Mouse (Mus musculus) CH12.LX (cell line): ENCODE measurements around the gene Ampd3. TPM values are rescaled to one million over a fixed set of nuclear protein-coding genes. Genes with fewer than 3 reads are reported as not detected.

Source experiments
- DNase-seq: peaks from one replicate; pipeline ENCODE4 v3.0.0-alpha.2; 2013; ENCODE audit errors: extremely low read depth
- H3K27ac ChIP-seq: 2 replicates; pipeline ENCODE4 v1.5.1; 2012; ENCODE audit warnings: low read depth, mild to moderate bottlenecking, control low read depth, moderate library complexity; ENCODE audit not compliant: insufficient read depth
- H3K27me3 ChIP-seq: replicated peaks from 2 replicates; pipeline ENCODE3; 2012; ENCODE audit warnings: inconsistent platforms
- H3K36me3 ChIP-seq, 2 experiments: replicated peaks in 1 of 2; 2 replicates each; pipeline versions ENCODE3 to v1.6.1; 2012; ENCODE audit warnings: inconsistent platforms in 1 of 2, low read length in 1 of 2, mild to moderate bottlenecking in 1 of 2, mixed read lengths in 1 of 2, moderate library complexity in 1 of 2; ENCODE audit not compliant: control insufficient read depth in 1 of 2, insufficient read depth in 1 of 2
- H3K4me1 ChIP-seq, 2 experiments: 2 replicates each; pipeline ENCODE4 v1.6.1; 2012; ENCODE audit warnings: inconsistent platforms in 1 of 2, moderate library complexity in 1 of 2; ENCODE audit not compliant: insufficient read depth in 2 of 2, control insufficient read depth in 1 of 2
- H3K4me2 ChIP-seq: 2 replicates; pipeline ENCODE4 v1.6.1; 2012; ENCODE audit warnings: low read depth, mild to moderate bottlenecking, control low read depth; ENCODE audit not compliant: poor library complexity, insufficient read depth, severe bottlenecking
- H3K4me3 ChIP-seq, 3 experiments: fragments of 150-350 bp in 1 of 3; sonication (generic) in 1 of 3; replicated peaks in 1 of 3; 2 replicates each; pipeline versions ENCODE3 to v1.5.1; 2011 to 2012; ENCODE audit warnings: low read depth in 2 of 3, low read length in 2 of 3, mild to moderate bottlenecking in 2 of 3, moderate library complexity in 2 of 3, control low read depth in 1 of 3, improper control_type of control experiment in 1 of 3, inconsistent platforms in 1 of 3, mixed read lengths in 1 of 3; ENCODE audit not compliant: poor library complexity in 1 of 3
- H3K79me2 ChIP-seq: replicated peaks from 2 replicates; pipeline ENCODE4 v1.6.1; 2012; ENCODE audit warnings: mild to moderate bottlenecking, moderate library complexity; ENCODE audit not compliant: control insufficient read depth, poor library complexity, insufficient read depth, severe bottlenecking; ENCODE audit errors: extremely low read depth
- H3K9ac ChIP-seq: 2 replicates; pipeline ENCODE4 v1.6.1; 2012; ENCODE audit warnings: low read depth, mild to moderate bottlenecking, control low read depth, moderate library complexity; ENCODE audit not compliant: insufficient read depth
- H3K9me3 ChIP-seq: replicated peaks from 2 replicates; pipeline ENCODE3; 2012; ENCODE audit warnings: low read length, inconsistent platforms, mixed read lengths
- BHLHE40 ChIP-seq: IDR thresholded peaks from 2 replicates; pipeline ENCODE4 v1.6.1; 2011; ENCODE audit warnings: mild to moderate bottlenecking, low read depth, low read length, improper control_type of control experiment
- CHD1 ChIP-seq: IDR thresholded peaks from 2 replicates; pipeline ENCODE4 v1.6.1; 2012; ENCODE audit warnings: low read depth, low read length, improper control_type of control experiment, inconsistent platforms
- CHD2 ChIP-seq: IDR thresholded peaks from 2 replicates; pipeline ENCODE4 v1.6.1; 2011; ENCODE audit warnings: low read length, improper control_type of control experiment
- CTCF ChIP-seq, 2 experiments: IDR thresholded peaks in 1 of 2; conservative IDR thresholded peaks in 1 of 2; 2 replicates each; pipeline ENCODE4 v1.5.1; 2011 to 2012; ENCODE audit warnings: low read depth in 2 of 2, low read length in 2 of 2, improper control_type of control experiment in 1 of 2, inconsistent platforms in 1 of 2, mild to moderate bottlenecking in 1 of 2, moderate library complexity in 1 of 2
- E2F4 ChIP-seq: IDR thresholded peaks from 2 replicates; pipeline ENCODE4 v1.6.1; 2011; ENCODE audit warnings: low read depth, low read length, improper control_type of control experiment; ENCODE audit not compliant: insufficient replicate concordance
- ELF1 ChIP-seq: IDR thresholded peaks from 2 replicates; pipeline ENCODE4 v1.6.1; 2014; ENCODE audit warnings: low read depth, mild to moderate bottlenecking, inconsistent platforms, low read length, improper control_type of control experiment
- EP300 ChIP-seq: IDR thresholded peaks from 2 replicates; pipeline ENCODE4 v1.6.1; 2011; ENCODE audit warnings: low read length, improper control_type of control experiment
- GABPA ChIP-seq: IDR thresholded peaks from 2 replicates; pipeline ENCODE4 v1.6.1; 2012; ENCODE audit warnings: low read depth, low read length, improper control_type of control experiment, inconsistent platforms; ENCODE audit not compliant: insufficient replicate concordance
- HCFC1 ChIP-seq: IDR thresholded peaks from 2 replicates; pipeline ENCODE4 v1.6.1; 2012; ENCODE audit warnings: low read depth, mild to moderate bottlenecking, inconsistent platforms, low read length, improper control_type of control experiment
- JUN ChIP-seq: IDR thresholded peaks from 2 replicates; pipeline ENCODE4 v1.6.1; 2011; ENCODE audit warnings: low read depth, mild to moderate bottlenecking, low read length, improper control_type of control experiment, moderate library complexity; ENCODE audit not compliant: insufficient read depth
- KAT2A ChIP-seq: IDR thresholded peaks from 2 replicates; pipeline ENCODE4 v1.6.1; 2012; ENCODE audit warnings: low read length, improper control_type of control experiment, inconsistent platforms; ENCODE audit not compliant: insufficient replicate concordance
- MAX ChIP-seq: IDR thresholded peaks from 2 replicates; pipeline ENCODE4 v1.6.1; 2011; ENCODE audit warnings: low read length, improper control_type of control experiment
- MAZ ChIP-seq: IDR thresholded peaks from 2 replicates; pipeline ENCODE4 v1.6.1; 2012; ENCODE audit warnings: low read depth, mild to moderate bottlenecking, inconsistent platforms, low read length, improper control_type of control experiment, moderate library complexity
- MXI1 ChIP-seq: IDR thresholded peaks from 2 replicates; pipeline ENCODE4 v1.6.1; 2011; ENCODE audit warnings: mild to moderate bottlenecking, low read depth, low read length, improper control_type of control experiment
- NELFE ChIP-seq: IDR thresholded peaks from 2 replicates; pipeline ENCODE4 v1.6.1; 2011; ENCODE audit warnings: low read depth, low read length, improper control_type of control experiment
- NRF1 ChIP-seq: IDR thresholded peaks from 2 replicates; pipeline ENCODE4 v1.6.1; 2014; ENCODE audit warnings: low read depth, mild to moderate bottlenecking, inconsistent platforms, low read length, improper control_type of control experiment, moderate library complexity
- PAX5 ChIP-seq: IDR thresholded peaks from 2 replicates; pipeline ENCODE4 v1.6.1; 2012; ENCODE audit warnings: low read length, inconsistent platforms, mixed read lengths
- POLR2A ChIP-seq: IDR thresholded peaks from 2 replicates; pipeline ENCODE4 v1.6.1; 2011; ENCODE audit warnings: low read depth, mild to moderate bottlenecking, improper control_type of control experiment, low read length
- RCOR1 ChIP-seq: conservative IDR thresholded peaks from 2 replicates; pipeline ENCODE4 v1.6.1; 2012; ENCODE audit warnings: low read depth, mild to moderate bottlenecking, inconsistent platforms, low read length, improper control_type of control experiment
- SMC3 ChIP-seq: IDR thresholded peaks from 2 replicates; pipeline ENCODE4 v1.6.1; 2011; ENCODE audit warnings: low read depth, low read length, improper control_type of control experiment
- USF1 ChIP-seq: IDR thresholded peaks from 2 replicates; pipeline ENCODE4 v1.6.1; 2014; ENCODE audit warnings: low read depth, mild to moderate bottlenecking, inconsistent platforms, low read length, improper control_type of control experiment
- USF2 ChIP-seq: conservative IDR thresholded peaks from 2 replicates; pipeline ENCODE4 v1.6.1; 2011; ENCODE audit warnings: low read depth, low read length, improper control_type of control experiment
- ZC3H11A ChIP-seq: IDR thresholded peaks from 2 replicates; pipeline ENCODE4 v1.6.1; 2012; ENCODE audit warnings: low read depth, mild to moderate bottlenecking, inconsistent platforms, low read length, improper control_type of control experiment
- ZKSCAN1 ChIP-seq: IDR thresholded peaks from 2 replicates; pipeline ENCODE4 v1.6.1; 2012; ENCODE audit warnings: low read depth, inconsistent platforms, low read length, improper control_type of control experiment, borderline replicate concordance
- ZNF384 ChIP-seq: IDR thresholded peaks from 2 replicates; pipeline ENCODE4 v1.6.1; 2012; ENCODE audit warnings: low read depth, low read length, improper control_type of control experiment, inconsistent platforms
- dilution Hi-C: fragments of 300-500 bp; cut with MboI; formaldehyde crosslinking; loops from 2 replicates; pipeline ENCODE4 v1.14.3; 2020; ENCODE audit warnings: low sequenced_read_pairs; ENCODE audit not compliant: extremely low pct_unique_long_range_greater_than_20kb, extremely low pct_ligation_motif_present
- in situ Hi-C: fragments of 300-500 bp; cut with MboI; formaldehyde crosslinking; loops from 3 replicates; pipeline ENCODE4 v1.14.3; 2019; ENCODE audit warnings: low sequenced_read_pairs, low pct_ligation_motif_present, low pct_unique_long_range_greater_than_20kb, mixed read lengths
- polyA plus RNA-seq: library from polyadenylated mRNA; unstranded; fragments of >175 nt; gene quantifications from 2 replicates; pipeline ENCODE4 v1.2.1, GENCODE M21; 2012; ENCODE audit warnings: low read depth; ENCODE audit not compliant: insufficient read length
- total RNA-seq, 2 experiments: library from RNA; depleted of rRNA; stranded (reverse); fragments of 300-350 nt in 1 of 2; fragments of >200 nt in 1 of 2; gene quantifications; 2 replicates each; pipeline ENCODE4 v1.2.3; 2012 to 2014

Ampd3 gene
- total and polyA plus RNA-seq, 3 experiments = 0.08 to 0.84 (median 0.30) TPM

DNA sequence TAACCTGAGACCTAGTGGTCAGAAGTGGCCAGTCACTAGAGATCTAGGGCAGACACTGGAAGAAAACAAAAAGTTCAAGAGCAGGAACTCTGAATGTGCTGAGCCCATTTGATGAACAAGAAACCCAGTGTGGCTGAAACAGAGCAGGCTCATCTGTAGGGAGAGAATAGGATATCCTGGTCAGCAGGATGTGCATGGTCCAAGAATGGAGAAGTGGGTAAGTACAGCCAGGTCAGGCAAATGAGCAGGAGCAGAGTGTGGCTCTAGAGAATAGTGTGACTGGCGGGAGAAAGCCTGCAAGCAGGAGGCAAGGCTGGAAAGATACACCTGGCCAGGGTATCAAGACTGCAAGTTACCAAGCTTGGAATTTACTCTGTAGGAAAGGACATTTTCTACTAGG lies 87.6 kb downstream of the Ampd3 start:
- no peak overlapping the region for H3K27ac ChIP-seq
- H3K9ac ChIP-seq = no peak overlapping the region
- H3K4me1 ChIP-seq = peaks cover 0 to 4% of the 10 kb centered on the region in 2 experiments; a peak in 1 of 4 replicates
- no peaks in the 10 kb centered on the region for H3K36me3 ChIP-seq
- no peak for DNase-seq
- no peaks in the 10 kb centered on the region for H3K79me2 ChIP-seq
- TF ChIP-seq MAX (no peak), ZC3H11A (no peak), RCOR1 (no peak), NRF1 (no peak), GABPA (no peak), ELF1 (no peak), CHD2 (no peak), ZKSCAN1 (no peak), SMC3 (no peak), POLR2A (no peak)
- TF ChIP-seq, all 38 proteins: peak for 0
- Histone ChIP-seq H3K27me3 (no peaks in the 10 kb centered on the region), H3K4me2 (no peak overlapping the region), H3K9me3 (no peaks in the 10 kb centered on the region), H3K4me3 (no peak overlapping the region)
- dilution Hi-C loops (no loop called here), in situ Hi-C loops (no loop called here)

GRCm38 (mm10) chr7:110860129-110860528 lies 92.1 kb downstream of the Ampd3 start:
- dilution Hi-C loops = no loop called here
- in situ Hi-C loops = no loop called here
- Histone ChIP-seq H3K79me2 (no peaks in the 10 kb centered on the region), H3K27me3 (no peaks in the 10 kb centered on the region), H3K4me3 (no peak overlapping the region), H3K4me1 (peaks cover 0 to 4% of the 10 kb centered on the region in 2 experiments; a peak in 1 of 4 replicates), H3K4me2 (no peak overlapping the region), H3K27ac (no peak overlapping the region), H3K9ac (no peak overlapping the region), H3K9me3 (no peaks in the 10 kb centered on the region), H3K36me3 (no peaks in the 10 kb centered on the region)
- DNase-seq = no peak
- TF ChIP-seq CHD2 (no peak), ZC3H11A (no peak), USF2 (no peak), ELF1 (no peak), GABPA (no peak), MXI1 (no peak), USF1 (no peak), PAX5 (no peak), BHLHE40 (no peak), HCFC1 (no peak), CHD1 (no peak), SMC3 (no peak), E2F4 (no peak), JUN (no peak), ZNF384 (no peak), MAZ (no peak), NELFE (no peak), EP300 (no peak), KAT2A (no peak), CTCF (conservative IDR thresholded peaks at IDR 0.05 in 1 of 2, IDR thresholded peaks at IDR 0.05 in 1 of 2; ENCODE audit: low read depth in 2 of 2, low read length in 2 of 2) (no peak)

Other genes with a start within 250 kb of the Ampd3 start
- 9.5 and 11.4 TPM in 2 replicates for gene Sbf2, start 153.3 kb upstream of the Ampd3 start, total RNA-seq (2012; rRNA removed)
- 8.9 and 9.5 TPM in 2 replicates for gene Sbf2, start 153.3 kb upstream of the Ampd3 start, total RNA-seq (2014; rRNA removed)
- 19.1 and 21.5 TPM in 2 replicates for gene Sbf2, start 153.3 kb upstream of the Ampd3 start, polyA plus RNA-seq
- 13.2 and 23.2 TPM in 2 replicates for gene Adm, start 140.5 kb upstream of the Ampd3 start, total RNA-seq (2012; rRNA removed)
- gene Adm, start 140.5 kb upstream of the Ampd3 start, total RNA-seq (2014; rRNA removed) = 14.0 and 16.0 TPM in 2 replicates
- 6.9 and 7.4 TPM in 2 replicates for gene Adm, start 140.5 kb upstream of the Ampd3 start, polyA plus RNA-seq
- gene Rnf141, start 76.3 kb downstream of the Ampd3 start, total RNA-seq (2012; rRNA removed) = 17.1 and 18.1 TPM in 2 replicates
- 21.5 and 31.5 TPM in 2 replicates for gene Rnf141, start 76.3 kb downstream of the Ampd3 start, total RNA-seq (2014; rRNA removed)
- gene Rnf141, start 76.3 kb downstream of the Ampd3 start, polyA plus RNA-seq = 16.1 and 18.3 TPM in 2 replicates
- gene Lyve1, start 95.0 kb downstream of the Ampd3 start, total RNA-seq (2012; rRNA removed) = not detected in 2 replicates
- gene Lyve1, start 95.0 kb downstream of the Ampd3 start, total RNA-seq (2014; rRNA removed) = not detected in 2 replicates
- gene Lyve1, start 95.0 kb downstream of the Ampd3 start, polyA plus RNA-seq = not detected in 2 replicates
- not detected in 2 replicates for gene Mrvi1, start 214.3 kb downstream of the Ampd3 start, total RNA-seq (2012; rRNA removed)
- gene Mrvi1, start 214.3 kb downstream of the Ampd3 start, total RNA-seq (2014; rRNA removed) = not detected in 2 replicates
- 0.11 TPM in 1 of 2 replicates, not detected in the other for gene Mrvi1, start 214.3 kb downstream of the Ampd3 start, polyA plus RNA-seq